Mouse (Mus musculus): Measurements from ENCODE around the gene Fggy. TPM values are rescaled to one million over a fixed set of nuclear protein-coding genes. Genes with fewer than 3 reads are reported as not detected.

The Fggy gene
- polyA plus RNA-seq, 1 experiment from 2014 or later = 7.5 TPM

- no peak for ATAC-seq (ENCODE audit: low FRiP score, low read depth)
- no peaks in the 10 kb centered on the region for H3K9me3 ChIP-seq
- H3K36me3 ChIP-seq = no peaks in the 10 kb centered on the region
- peaks cover 5% of the 10 kb centered on the region; the same call in 1 of the 2 replicates for H3K4me1 ChIP-seq (replicated peaks)
- H3K27ac ChIP-seq (replicated peaks) = no peak overlapping the region
- no peak overlapping the region for H3K4me3 ChIP-seq
- H3K27me3 ChIP-seq = no peaks in the 10 kb centered on the region
- 73% methylated on average over 4 of the region's 4 CpGs for WGBS
- no peak overlapping the region for H3K9ac ChIP-seq
- no peak overlapping the region for H3K4me2 ChIP-seq
These were observed 181.4 kb downstream of the Fggy start for GRCm38 (mm10) chr4:95738725-95739124.

- Histone ChIP-seq H3K27ac (replicated peaks) (no peak overlapping the region), H3K36me3 (no peaks in the 10 kb centered on the region), H3K4me3 (no peak overlapping the region), H3K9ac (no peak overlapping the region), H3K4me2 (no peak overlapping the region), H3K9me3 (no peaks in the 10 kb centered on the region), H3K4me1 (replicated peaks) (no peaks in the 10 kb centered on the region), H3K27me3 (no peaks in the 10 kb centered on the region)
- no peak for ATAC-seq (ENCODE audit: low FRiP score, low read depth)
- WGBS = 83% methylated on average over 7 of the region's 7 CpGs
These were observed 183.9 kb downstream of the Fggy start for GRCm38 (mm10) chr4:95741115-95741734.

- Histone ChIP-seq H3K9ac (no peak overlapping the region), H3K27ac (replicated peaks) (no peak overlapping the region), H3K4me2 (no peak overlapping the region), H3K4me3 (no peak overlapping the region), H3K36me3 (no peaks in the 10 kb centered on the region), H3K9me3 (no peaks in the 10 kb centered on the region), H3K27me3 (no peaks in the 10 kb centered on the region), H3K4me1 (replicated peaks) (no peaks in the 10 kb centered on the region)
- 47% methylated on average over 4 of the region's 4 CpGs for WGBS
- no peak for ATAC-seq (ENCODE audit: low FRiP score, low read depth)
These were observed 185.7 kb downstream of the Fggy start for GRCm38 (mm10) chr4:95742986-95743385.

- Histone ChIP-seq H3K4me1 (replicated peaks) (no peaks in the 10 kb centered on the region), H3K27ac (replicated peaks) (no peak overlapping the region), H3K9me3 (no peaks in the 10 kb centered on the region), H3K9ac (no peak overlapping the region), H3K4me3 (no peak overlapping the region), H3K27me3 (no peaks in the 10 kb centered on the region), H3K36me3 (no peaks in the 10 kb centered on the region), H3K4me2 (no peak overlapping the region)
- 89% methylated on average over 6 of the region's 6 CpGs for WGBS
- ATAC-seq (ENCODE audit: low FRiP score, low read depth) = no peak
These were observed 189.6 kb downstream of the Fggy start for GRCm38 (mm10) chr4:95746954-95747353.

GRCm38 (mm10) chr4:95747415-95748202 is 190.3 kb downstream of the Fggy start:
- 77% methylated on average over 12 of the region's 12 CpGs for WGBS

GRCm38 (mm10) chr4:95750186-95750585 is 192.9 kb downstream of the Fggy start:
- Histone ChIP-seq H3K4me2 (no peak overlapping the region), H3K9me3 (no peaks in the 10 kb centered on the region), H3K4me1 (replicated peaks) (no peaks in the 10 kb centered on the region), H3K36me3 (no peaks in the 10 kb centered on the region), H3K9ac (no peak overlapping the region), H3K27ac (replicated peaks) (no peak overlapping the region), H3K4me3 (no peak overlapping the region), H3K27me3 (no peaks in the 10 kb centered on the region)
- ATAC-seq (ENCODE audit: low FRiP score, low read depth) = 0 out of 2 replicates have a peak, but pooled peaks have one; percentile 11
- 90% methylated on average over 5 of the region's 5 CpGs for WGBS

More at GRCm38 (mm10) chr4:95747415-95748202, 190.3 kb downstream of the Fggy start:
- ATAC-seq (ENCODE audit: low FRiP score, low read depth) = no peak
- Histone ChIP-seq H3K9ac (no peak overlapping the region), H3K4me2 (no peak overlapping the region), H3K36me3 (no peaks in the 10 kb centered on the region), H3K27me3 (no peaks in the 10 kb centered on the region), H3K4me1 (replicated peaks) (no peaks in the 10 kb centered on the region), H3K4me3 (no peak overlapping the region), H3K27ac (replicated peaks) (no peak overlapping the region), H3K9me3 (no peaks in the 10 kb centered on the region)

- ATAC-seq (ENCODE audit: low FRiP score, low read depth) = no peak
- whole genome bisulfite sequencing = 68% methylated on average over 6 of the region's 6 CpGs
These were observed 195.4 kb downstream of the Fggy start for GRCm38 (mm10) chr4:95752538-95753188.

GRCm38 (mm10) chr4:95759027-95759731 is 201.9 kb downstream of the Fggy start:
- WGBS = 52% methylated on average over 5 of the region's 5 CpGs
- Histone ChIP-seq H3K4me1 (replicated peaks) (no peaks in the 10 kb centered on the region), H3K9ac (no peak overlapping the region), H3K27ac (replicated peaks) (no peak overlapping the region), H3K4me2 (no peak overlapping the region), H3K4me3 (no peak overlapping the region), H3K36me3 (no peaks in the 10 kb centered on the region), H3K27me3 (no peaks in the 10 kb centered on the region), H3K9me3 (no peaks in the 10 kb centered on the region)
- no peak for ATAC-seq (ENCODE audit: low FRiP score, low read depth)

More at GRCm38 (mm10) chr4:95752538-95753188, 195.4 kb downstream of the Fggy start:
- no peak overlapping the region for H3K4me3 ChIP-seq
- no peaks in the 10 kb centered on the region for H3K36me3 ChIP-seq
- no peak overlapping the region for H3K4me2 ChIP-seq
- no peak overlapping the region for H3K9ac ChIP-seq
- no peaks in the 10 kb centered on the region for H3K9me3 ChIP-seq
- no peaks in the 10 kb centered on the region for H3K27me3 ChIP-seq
- no peaks in the 10 kb centered on the region for H3K4me1 ChIP-seq (replicated peaks)
- H3K27ac ChIP-seq (replicated peaks) = no peak overlapping the region

- ATAC-seq (ENCODE audit: low FRiP score, low read depth) = no peak
- WGBS = 79% methylated on average over 2 of the region's 2 CpGs
- no peak overlapping the region for H3K9ac ChIP-seq
These were observed 208.1 kb downstream of the Fggy start for GRCm38 (mm10) chr4:95765359-95765758.

GRCm38 (mm10) chr4:95770469-95770868 is 213.2 kb downstream of the Fggy start:
- Histone ChIP-seq H3K27ac (replicated peaks) (no peak overlapping the region), H3K4me2 (no peak overlapping the region), H3K4me1 (replicated peaks) (no peaks in the 10 kb centered on the region), H3K36me3 (no peaks in the 10 kb centered on the region), H3K4me3 (no peak overlapping the region), H3K9me3 (no peaks in the 10 kb centered on the region), H3K27me3 (no peaks in the 10 kb centered on the region), H3K9ac (no peak overlapping the region)
- WGBS = 87% methylated on average over 5 of the region's 5 CpGs
- no peak for ATAC-seq (ENCODE audit: low FRiP score, low read depth)

More at GRCm38 (mm10) chr4:95765359-95765758, 208.1 kb downstream of the Fggy start:
- H3K36me3 ChIP-seq = no peaks in the 10 kb centered on the region
- no peak overlapping the region for H3K27ac ChIP-seq (replicated peaks)
- no peaks in the 10 kb centered on the region for H3K27me3 ChIP-seq
- no peak overlapping the region for H3K4me2 ChIP-seq
- no peaks in the 10 kb centered on the region for H3K4me1 ChIP-seq (replicated peaks)
- no peaks in the 10 kb centered on the region for H3K9me3 ChIP-seq
- H3K4me3 ChIP-seq = no peak overlapping the region

GRCm38 (mm10) chr4:95771542-95771941 is 214.2 kb downstream of the Fggy start:
- H3K9ac ChIP-seq = no peak overlapping the region
- H3K27ac ChIP-seq (replicated peaks) = no peak overlapping the region
- H3K36me3 ChIP-seq = no peaks in the 10 kb centered on the region
- no peaks in the 10 kb centered on the region for H3K9me3 ChIP-seq
- whole genome bisulfite sequencing = 94% methylated on average over 3 of the region's 3 CpGs
- H3K4me2 ChIP-seq = no peak overlapping the region
- no peak for ATAC-seq (ENCODE audit: low FRiP score, low read depth)
- no peaks in the 10 kb centered on the region for H3K27me3 ChIP-seq
- H3K4me1 ChIP-seq (replicated peaks) = no peaks in the 10 kb centered on the region
- H3K4me3 ChIP-seq = no peak overlapping the region

- no peak for ATAC-seq (ENCODE audit: low FRiP score, low read depth)
- Histone ChIP-seq H3K9ac (no peak overlapping the region), H3K4me3 (no peak overlapping the region), H3K27ac (replicated peaks) (no peak overlapping the region), H3K4me2 (no peak overlapping the region), H3K27me3 (no peaks in the 10 kb centered on the region), H3K36me3 (no peaks in the 10 kb centered on the region), H3K9me3 (no peaks in the 10 kb centered on the region), H3K4me1 (replicated peaks) (no peaks in the 10 kb centered on the region)
- WGBS = 53% methylated on average over 4 of the region's 4 CpGs
These were observed 214.6 kb downstream of the Fggy start for GRCm38 (mm10) chr4:95771945-95772344.
